ENCODE assay signal across 15 mouse cellular contexts in the genomic region with DNA sequence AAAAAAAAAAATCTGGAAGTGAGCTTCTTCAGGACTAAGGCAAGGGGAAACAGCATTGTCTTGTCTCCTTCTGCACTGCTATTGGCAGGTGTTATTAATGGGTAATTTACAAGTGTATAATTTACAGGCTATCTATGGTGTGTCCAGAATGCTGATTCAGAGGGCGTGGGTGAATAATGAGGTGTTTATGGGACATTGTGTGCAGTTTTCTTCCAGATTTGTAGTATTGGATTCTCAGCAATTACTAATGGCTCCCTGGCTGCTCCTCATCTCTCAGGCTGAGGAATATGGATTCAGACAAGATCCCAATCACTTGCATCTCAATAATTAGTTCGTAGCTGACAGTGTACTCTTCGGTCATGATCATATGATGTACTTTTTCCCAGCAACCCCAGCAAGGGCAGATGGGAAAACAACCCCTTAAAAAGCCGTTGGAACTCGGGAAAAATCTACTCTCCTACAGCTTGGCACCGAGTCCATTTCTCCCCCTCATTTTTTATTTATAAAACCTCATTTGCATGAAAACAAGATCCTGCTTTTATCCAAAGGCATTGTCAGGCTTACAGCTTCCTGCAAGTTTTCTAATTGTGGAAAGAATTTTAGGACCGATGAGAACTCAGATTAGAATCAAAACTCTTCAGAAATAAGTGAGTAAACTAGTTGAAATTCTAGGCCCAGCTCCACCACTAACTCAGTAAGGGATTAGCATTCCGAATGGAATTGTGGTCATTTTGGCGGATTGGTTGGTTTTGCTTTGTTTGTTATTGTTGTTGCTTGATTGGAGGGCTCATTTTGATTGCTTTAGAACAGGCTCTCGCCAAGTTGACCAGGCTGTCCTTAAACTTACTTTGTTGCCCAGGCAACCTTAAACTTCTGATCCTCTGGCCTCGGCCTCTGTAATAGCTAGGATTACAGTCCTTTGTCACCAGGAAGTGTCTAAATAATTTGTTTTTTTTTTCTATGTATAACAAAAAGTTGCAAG.
DNase-seq lines count a peak whose midpoint lies in the region; ATAC-seq and TF ChIP-seq lines count a peak whose summit lies in the region.
"Had no signal": no experiment of that assay in that cellular context is flagged by ENCODE, and none has a peak within 500 bp of the region (broad histone marks: within the 10 kb centered on the region; RNA-seq: fewer than 3 reads in every experiment).

No protein-coding gene starts in this region.

- 58% methylated on average over 11 of the region's 11 CpGs for WGBS in hindbrain, embryonic 12.5 days
- 43% methylated on average over 11 of the region's 11 CpGs for WGBS in hindbrain, embryonic 16.5 days
- 30% methylated on average over 11 of the region's 11 CpGs for WGBS in midbrain, embryonic 14.5 days

- no peak overlapping the region for H3K9ac ChIP-seq in hindbrain, embryonic 12.5 days
- H3K9ac ChIP-seq in hindbrain, embryonic 16.5 days (ENCODE audit: low read depth, low read length) = no peak overlapping the region
- no peak overlapping the region for H3K9ac ChIP-seq in midbrain, embryonic 14.5 days (replicated peaks; ENCODE audit: low read length)
- H3K9ac ChIP-seq: hindbrain, embryonic 13.5 days; limb, embryonic 15.5 days had no signal

- H3K4me3 ChIP-seq in hindbrain, embryonic 12.5 days = no peak overlapping the region
- no peak overlapping the region for H3K4me3 ChIP-seq in hindbrain, embryonic 16.5 days (ENCODE audit: low read length)
- no peak overlapping the region for H3K4me3 ChIP-seq in embryonic fibroblast, embryonic 13.5 days (ENCODE audit: insufficient read depth, low read length)
- H3K4me3 ChIP-seq in midbrain, embryonic 14.5 days (replicated peaks; ENCODE audit: low read depth, low read length) = no peak overlapping the region
- H3K4me3 ChIP-seq: hindbrain, embryonic 13.5 days; limb, embryonic 15.5 days had no signal

- no peaks in the 10 kb centered on the region for H3K27me3 ChIP-seq in hindbrain, embryonic 12.5 days
- no peaks in the 10 kb centered on the region for H3K27me3 ChIP-seq in hindbrain, embryonic 16.5 days (replicated peaks; ENCODE audit: control insufficient read depth, insufficient read depth, low read length)
- H3K27me3 ChIP-seq in midbrain, embryonic 14.5 days (ENCODE audit: control insufficient read depth, insufficient read depth, low read length) = no peaks in the 10 kb centered on the region
- H3K27me3 ChIP-seq: hindbrain, embryonic 13.5 days; limb, embryonic 15.5 days; Patski had no signal

- H3K27ac ChIP-seq in hindbrain, embryonic 12.5 days = no peak overlapping the region
- no peak overlapping the region for H3K27ac ChIP-seq in hindbrain, embryonic 16.5 days (ENCODE audit: low read depth, low read length)
- H3K27ac ChIP-seq in embryonic fibroblast, embryonic 13.5 days (ENCODE audit: insufficient read depth, low read length) = peak overlapping the region; percentile 26; the same call in 1 of the 2 replicates
- no peak overlapping the region for H3K27ac ChIP-seq in midbrain, embryonic 14.5 days (replicated peaks; ENCODE audit: low read depth, low read length)
- H3K27ac ChIP-seq: hindbrain, embryonic 13.5 days; limb, embryonic 15.5 days had no signal

- ATAC-seq in hindbrain, embryonic 12.5 days (ENCODE audit: low FRiP score) = peak; percentile 46; the same call in 1 of the 2 replicates
- no peak for ATAC-seq in hindbrain, embryonic 16.5 days
- no peak for ATAC-seq in midbrain, embryonic 14.5 days (ENCODE audit: low FRiP score, low TSS enrichment)
- no peak for ATAC-seq in cerebellum, adult (ENCODE audit: insufficient number of reproducible peaks, low FRiP score, low TSS enrichment)
- ATAC-seq: CD4-positive, CD25-positive, alpha-beta regulatory T cell, adult 4 months; Patski had no signal

- H3K9me3 ChIP-seq in hindbrain, embryonic 12.5 days (replicated peaks) = no peaks in the 10 kb centered on the region
- H3K9me3 ChIP-seq in hindbrain, embryonic 16.5 days (ENCODE audit: control insufficient read depth, low read length) = no peaks in the 10 kb centered on the region
- H3K9me3 ChIP-seq in midbrain, embryonic 14.5 days (ENCODE audit: control insufficient read depth, low read length) = no peaks in the 10 kb centered on the region
- H3K9me3 ChIP-seq: hindbrain, embryonic 13.5 days; limb, embryonic 15.5 days had no signal

- no peak overlapping the region for H3K4me2 ChIP-seq in hindbrain, embryonic 12.5 days (replicated peaks)
- no peak overlapping the region for H3K4me2 ChIP-seq in hindbrain, embryonic 16.5 days (ENCODE audit: low read length)
- peak overlapping the region; percentile 21; the same call in 1 of the 2 replicates for H3K4me2 ChIP-seq in midbrain, embryonic 14.5 days (ENCODE audit: low read length)
- H3K4me2 ChIP-seq: hindbrain, embryonic 13.5 days; limb, embryonic 15.5 days had no signal

- H3K36me3 ChIP-seq in hindbrain, embryonic 12.5 days = no peaks in the 10 kb centered on the region
- H3K36me3 ChIP-seq in hindbrain, embryonic 16.5 days (ENCODE audit: control insufficient read depth, insufficient read depth, low read length) = no peaks in the 10 kb centered on the region
- H3K36me3 ChIP-seq in midbrain, embryonic 14.5 days (ENCODE audit: control insufficient read depth, insufficient read depth, low read length) = no peaks in the 10 kb centered on the region
- H3K36me3 ChIP-seq: hindbrain, embryonic 13.5 days; limb, embryonic 15.5 days had no signal

- peaks cover 15% of the 10 kb centered on the region for H3K4me1 ChIP-seq in hindbrain, embryonic 12.5 days
- H3K4me1 ChIP-seq in hindbrain, embryonic 16.5 days (ENCODE audit: control insufficient read depth, insufficient read depth, low read depth, low read length) = peaks cover 8% of the 10 kb centered on the region
- H3K4me1 ChIP-seq in embryonic fibroblast, embryonic 13.5 days (ENCODE audit: control insufficient read depth, insufficient read depth, low read length) = peaks cover 7% of the 10 kb centered on the region
- H3K4me1 ChIP-seq in midbrain, embryonic 14.5 days (ENCODE audit: control insufficient read depth, insufficient read depth, low read length) = peaks cover 10% of the 10 kb centered on the region; the same call in 1 of the 2 replicates

- TF ChIP-seq POLR2A in embryonic fibroblast, embryonic 13.5 days (IDR thresholded peaks at IDR 0.05; ENCODE audit: low read depth, low read length) = no peak

- DNase-seq in layer of hippocampus, adult 18-20 months (ENCODE audit: low spot score in 2 of 2) = peak; percentile 65 to 91
- peak; percentile 53 for DNase-seq in midbrain, embryonic 14.5 days
- no peak for DNase-seq in urinary bladder, postnatal 10 days (ENCODE audit: low spot score)
- DNase-seq in lung, adult 18-20 months = no peak
- DNase-seq: adrenal gland, postnatal 25 days; cerebellum, adult 2 months; thymus, postnatal 25 days had no signal

- no peak for TF ChIP-seq CTCF in embryonic fibroblast, embryonic 13.5 days (IDR thresholded peaks at IDR 0.05; ENCODE audit: borderline replicate concordance, insufficient read depth, low read length)

Comparison
In these comparisons a context has a peak if more than half of its experiments do, and no peak if none do; other contexts are left out.
1. DNase-seq: peak in layer of hippocampus, adult 18-20 months (2 of 2) and midbrain, embryonic 14.5 days (single experiment); none in urinary bladder, postnatal 10 days (single experiment) and lung, adult 18-20 months (0 of 2).